Mouse (Mus musculus): ENCODE results near the gene Gsta3. TPM values are rescaled to one million over a fixed set of nuclear protein-coding genes. Genes with fewer than 3 reads are reported as not detected.
"Not testable (repeated sequence)": the region's sequence is repeated elsewhere in the genome, so short reads cannot be mapped to it uniquely, and the experiment has no call there.

Gsta3 gene
- total RNA-seq, 2 experiments from 2014 or later, result 2.9 to 7.6 TPM

DNA sequence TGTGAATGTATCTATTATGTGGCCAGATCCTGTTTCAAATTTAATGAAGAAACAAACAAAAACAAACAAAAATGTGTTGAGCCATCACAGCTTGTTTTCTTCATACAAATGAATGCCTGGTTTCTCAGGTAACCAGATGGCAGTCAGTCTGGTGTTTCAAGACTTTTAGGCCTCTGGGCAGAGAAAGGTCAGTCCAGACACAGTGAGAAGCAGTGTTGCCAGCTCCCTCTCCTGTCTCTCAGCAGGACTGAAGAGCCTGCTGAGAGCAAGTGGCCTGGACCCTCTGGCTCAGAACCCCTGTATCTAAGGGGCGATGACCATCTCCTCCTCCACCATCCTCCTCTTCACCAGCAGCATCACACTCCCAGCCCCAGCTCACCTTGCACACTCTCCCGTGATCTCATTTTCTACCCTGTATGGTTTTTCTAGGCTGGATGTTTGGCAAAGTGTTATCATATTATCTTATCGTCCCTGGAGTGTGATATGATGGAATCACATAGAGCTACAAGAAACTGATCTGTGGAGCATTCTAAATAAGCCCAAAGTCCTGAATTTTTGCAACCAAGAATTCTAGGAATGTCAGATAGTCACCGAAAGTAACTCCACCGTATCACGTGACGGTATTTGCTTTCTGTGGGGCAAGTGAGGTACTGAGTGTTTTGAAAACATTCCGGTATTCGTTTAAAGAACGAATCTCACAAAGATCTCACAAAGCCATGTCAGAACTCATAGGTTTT is 12.3 kb downstream of the Gsta3 start:
- DNase-seq, result no peak
- intact Hi-C loops (cut with DNase I), result no loop called here

DNA sequence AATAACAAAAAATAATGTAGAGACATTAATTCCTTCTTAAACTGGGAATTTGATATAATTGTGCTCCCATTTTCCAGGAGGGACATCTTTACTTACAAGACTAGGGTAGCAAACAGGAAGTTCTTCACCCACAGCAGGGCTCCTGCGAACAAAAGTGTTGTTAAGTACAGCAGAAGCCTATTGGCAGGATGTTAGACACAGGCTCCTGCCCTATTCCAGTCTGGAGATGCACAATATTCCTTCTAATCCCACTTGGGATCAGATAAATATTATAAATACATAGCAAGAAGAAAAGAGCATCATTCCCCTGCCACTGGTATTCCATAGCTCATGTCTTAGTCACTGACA is 12.9 kb downstream of the Gsta3 start:
- intact Hi-C loops (cut with DNase I), result no loop called here

DNA sequence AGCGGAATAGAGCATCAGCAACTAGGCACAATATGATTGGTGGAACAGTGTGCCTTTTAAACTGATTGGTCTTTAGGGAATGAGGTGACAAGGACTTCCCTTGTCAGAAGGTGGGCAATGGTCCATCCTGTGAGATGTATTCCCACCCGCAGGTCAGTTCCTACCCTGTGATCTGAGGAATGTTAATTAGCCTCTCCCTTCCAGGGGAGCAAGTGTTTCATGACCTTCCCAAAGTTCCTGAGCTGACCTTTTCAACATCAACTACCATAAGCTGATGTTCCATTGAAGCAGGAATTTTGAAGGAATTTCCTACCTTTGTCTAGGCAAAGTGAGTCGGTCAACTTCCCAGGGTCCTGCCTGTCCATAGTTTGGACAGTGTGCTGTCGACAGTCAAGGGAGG is 13.5 kb downstream of the Gsta3 start:
- intact Hi-C loops (cut with DNase I), result no loop called here
- DNase-seq, result no peak

More for the DNA sequence above, 12.9 kb downstream of the Gsta3 start:
- no peak for DNase-seq

DNA sequence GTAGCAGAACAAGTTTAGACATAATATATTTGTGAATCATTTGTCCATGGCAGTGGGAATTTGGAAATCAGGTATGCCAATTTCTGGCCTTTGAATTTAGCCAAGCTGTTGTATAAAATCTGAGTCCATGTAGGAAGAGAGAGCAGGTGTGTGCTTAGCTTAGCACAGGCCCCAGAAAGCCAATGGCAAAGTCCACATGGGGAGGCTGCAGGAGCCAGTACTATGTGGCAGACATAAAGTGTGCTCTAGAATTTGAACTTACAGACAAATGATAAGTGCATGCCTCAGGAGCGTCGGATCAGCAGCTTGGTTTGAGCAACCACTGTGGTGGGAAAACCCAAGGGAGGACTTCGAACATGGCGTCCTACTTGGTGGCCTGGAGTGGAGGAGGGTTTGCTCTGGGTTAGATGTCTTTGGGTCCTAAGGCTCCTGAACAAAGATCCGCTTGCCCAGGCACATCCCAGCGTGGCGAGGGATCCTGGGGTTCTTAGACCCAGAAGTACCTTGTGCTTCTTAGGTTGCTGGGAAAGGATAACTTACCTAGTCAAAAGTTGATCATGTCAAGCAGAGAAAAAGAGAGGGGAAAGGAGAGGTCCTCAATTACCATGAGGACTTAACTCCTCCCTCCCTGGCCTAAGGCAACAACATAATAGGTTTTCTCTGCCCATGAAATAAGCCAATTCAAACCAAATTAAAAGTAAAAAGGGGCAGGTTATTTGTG is 15.4 kb downstream of the Gsta3 start:
- intact Hi-C loops (cut with DNase I), result no loop called here
- no peak for DNase-seq

DNA sequence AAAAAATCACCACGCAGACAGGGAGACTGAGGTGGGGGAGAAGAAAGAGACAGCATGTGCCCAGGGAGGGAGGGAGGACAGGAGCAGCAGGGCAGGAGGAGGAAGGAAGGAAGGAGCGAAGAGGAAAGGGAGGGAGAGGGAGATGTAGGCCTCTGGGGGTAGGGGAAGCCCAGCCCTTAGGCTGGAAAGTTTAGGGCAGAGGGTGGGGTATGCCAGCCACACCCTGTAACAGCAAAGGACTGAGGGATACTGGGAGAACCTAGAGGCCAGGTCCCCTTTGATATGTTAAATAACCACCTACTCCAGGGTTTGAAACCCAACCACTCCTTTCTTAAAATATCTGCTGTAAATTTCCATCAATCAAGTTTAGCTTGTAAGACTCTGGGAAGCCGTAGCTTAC is 16.0 kb downstream of the Gsta3 start:
- DNase-seq, result no peak
- intact Hi-C loops (cut with DNase I), result no loop called here

DNA sequence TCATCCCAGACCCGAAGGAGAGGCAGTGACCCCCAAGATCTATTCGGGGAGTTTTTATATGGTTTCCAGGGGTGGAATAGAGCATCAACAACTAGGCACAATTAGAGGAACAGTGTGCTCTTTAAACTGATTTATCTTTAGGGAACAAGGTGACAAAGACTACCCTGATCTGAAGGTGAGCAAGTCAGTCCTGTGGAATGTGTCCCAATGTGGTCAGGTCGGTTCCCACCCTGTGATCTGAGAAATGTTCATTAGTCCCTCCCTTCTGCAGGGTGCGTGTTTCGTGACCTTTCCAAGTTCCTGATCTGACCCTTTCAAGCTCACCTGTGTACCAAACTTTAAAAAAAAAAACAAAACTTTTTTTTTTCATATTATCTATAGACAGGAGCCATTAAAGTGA is 16.5 kb downstream of the Gsta3 start:
- intact Hi-C loops (cut with DNase I), result no loop called here
- no peak for DNase-seq

DNA sequence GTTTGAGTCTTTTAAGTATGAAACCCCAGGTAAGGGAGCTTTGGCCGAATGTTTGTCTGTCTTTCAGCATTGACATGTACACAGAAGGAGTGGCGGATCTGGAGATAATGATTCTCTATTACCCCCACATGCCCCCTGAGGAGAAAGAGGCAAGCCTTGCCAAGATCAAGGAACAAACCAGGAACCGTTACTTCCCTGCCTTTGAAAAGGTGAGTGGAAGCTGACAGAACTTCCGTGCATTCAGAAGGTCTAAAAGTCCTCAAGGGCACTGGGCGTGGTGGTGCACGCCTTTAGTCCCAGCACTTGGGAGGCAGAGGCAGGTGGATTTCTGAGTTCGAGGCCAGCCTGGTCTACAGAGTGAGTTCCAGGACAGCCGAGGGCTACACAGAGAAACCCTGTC is 19.6 kb downstream of the Gsta3 start:
- DNase-seq; intact Hi-C loops (cut with DNase I): not testable (repeated sequence)

DNA sequence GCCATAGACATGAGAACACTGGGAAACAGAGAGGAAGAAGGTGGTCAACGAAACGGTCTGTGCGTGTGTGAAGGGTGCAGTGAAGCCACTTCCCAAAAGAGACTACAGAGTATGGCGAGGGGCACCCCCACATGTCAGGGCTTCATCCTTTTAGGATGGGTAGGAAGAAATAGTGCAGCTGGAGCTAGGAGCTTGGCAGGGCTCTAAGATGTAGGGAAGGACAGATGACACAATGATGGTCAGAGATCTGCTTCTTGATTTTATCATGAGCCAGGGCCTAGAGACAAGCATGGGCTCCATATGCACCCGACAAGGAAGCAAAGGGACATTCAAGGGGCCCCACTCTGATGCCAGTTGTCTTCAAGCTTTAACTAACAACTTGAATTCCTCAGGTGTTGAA is 22.0 kb downstream of the Gsta3 start:
- intact Hi-C loops (cut with DNase I), result no loop called here
- no peak for DNase-seq

DNA sequence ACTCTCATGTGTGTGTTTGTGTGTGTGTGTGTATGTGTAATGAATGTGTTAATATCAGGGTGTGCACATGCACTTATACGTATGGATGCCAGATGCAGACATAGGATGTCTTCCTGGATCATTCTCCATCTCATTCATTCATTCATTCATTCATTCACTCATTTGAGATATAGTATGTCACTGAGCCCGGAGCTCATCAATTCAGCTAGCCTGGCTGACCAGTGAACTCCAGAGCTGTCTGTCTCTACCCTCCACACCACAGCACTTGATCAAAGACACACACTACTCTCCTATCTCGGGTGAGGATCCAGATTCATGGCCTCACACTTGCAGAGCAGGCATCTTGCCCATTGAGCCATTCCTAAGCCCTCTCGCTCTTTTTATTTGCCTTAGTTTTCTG is 23.6 kb downstream of the Gsta3 start:
- no peak for DNase-seq
- intact Hi-C loops (cut with DNase I), result no loop called here

DNA sequence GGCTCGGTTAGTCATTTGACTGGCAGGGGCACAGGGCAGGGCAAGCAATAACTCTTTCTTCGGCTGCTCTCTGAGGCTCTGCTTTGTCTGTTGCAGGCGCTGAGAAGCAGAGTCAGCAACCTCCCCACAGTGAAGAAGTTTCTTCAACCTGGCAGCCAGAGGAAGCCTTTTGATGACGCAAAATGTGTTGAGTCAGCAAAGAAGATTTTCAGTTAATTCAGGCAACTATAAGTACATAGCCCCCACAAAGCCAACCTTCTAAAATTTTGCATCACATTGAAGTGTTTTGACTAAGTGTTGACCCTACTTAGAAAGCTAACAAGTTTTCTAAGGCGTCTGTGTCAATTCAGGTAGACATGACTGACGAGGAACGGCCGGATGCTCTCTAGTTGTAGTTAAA is 24.4 kb downstream of the Gsta3 start:
- intact Hi-C loops (cut with DNase I), result no loop called here
- no peak for DNase-seq

DNA sequence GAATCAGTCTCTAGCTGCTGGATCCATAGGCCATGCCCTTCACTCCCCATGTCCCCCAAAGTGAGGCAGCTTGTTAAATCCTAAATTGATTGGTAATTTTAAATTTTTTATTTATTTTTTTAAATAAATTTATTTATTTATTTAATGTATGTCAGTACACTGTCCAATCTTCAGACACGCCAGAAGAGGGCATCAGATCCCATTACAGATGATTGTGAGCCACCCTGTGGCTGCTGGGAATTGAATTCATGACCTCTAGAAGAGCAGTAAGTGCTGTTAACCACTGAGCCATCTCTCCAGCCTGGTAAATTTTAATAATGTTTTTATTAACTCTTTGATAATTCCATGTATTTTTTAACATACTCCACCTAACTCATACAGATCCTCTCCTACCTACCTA is 26.4 kb downstream of the Gsta3 start:
- intact Hi-C loops (cut with DNase I), result no loop called here

DNA sequence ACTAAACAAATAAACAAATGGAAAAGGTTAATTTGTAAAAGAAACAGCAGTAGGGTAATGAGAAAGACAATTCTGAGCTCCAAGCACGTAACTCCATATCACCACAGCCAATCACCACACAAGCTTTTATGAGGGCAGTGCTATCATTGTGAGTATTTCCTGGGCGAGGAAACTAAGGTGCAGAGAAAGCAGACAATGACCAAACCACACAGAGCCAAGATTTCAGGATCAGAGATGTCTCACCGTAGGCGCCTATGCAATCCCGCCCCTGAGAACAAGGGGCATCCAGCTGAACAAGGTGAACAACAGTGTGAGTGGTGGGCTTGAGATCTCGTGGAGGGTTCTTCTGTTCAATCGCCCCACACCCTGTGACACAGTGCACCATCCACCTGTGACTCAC is 27.1 kb downstream of the Gsta3 start:
- intact Hi-C loops (cut with DNase I); DNase-seq: not testable (repeated sequence)

More for the DNA sequence above, 26.4 kb downstream of the Gsta3 start:
- DNase-seq, result no peak

DNA sequence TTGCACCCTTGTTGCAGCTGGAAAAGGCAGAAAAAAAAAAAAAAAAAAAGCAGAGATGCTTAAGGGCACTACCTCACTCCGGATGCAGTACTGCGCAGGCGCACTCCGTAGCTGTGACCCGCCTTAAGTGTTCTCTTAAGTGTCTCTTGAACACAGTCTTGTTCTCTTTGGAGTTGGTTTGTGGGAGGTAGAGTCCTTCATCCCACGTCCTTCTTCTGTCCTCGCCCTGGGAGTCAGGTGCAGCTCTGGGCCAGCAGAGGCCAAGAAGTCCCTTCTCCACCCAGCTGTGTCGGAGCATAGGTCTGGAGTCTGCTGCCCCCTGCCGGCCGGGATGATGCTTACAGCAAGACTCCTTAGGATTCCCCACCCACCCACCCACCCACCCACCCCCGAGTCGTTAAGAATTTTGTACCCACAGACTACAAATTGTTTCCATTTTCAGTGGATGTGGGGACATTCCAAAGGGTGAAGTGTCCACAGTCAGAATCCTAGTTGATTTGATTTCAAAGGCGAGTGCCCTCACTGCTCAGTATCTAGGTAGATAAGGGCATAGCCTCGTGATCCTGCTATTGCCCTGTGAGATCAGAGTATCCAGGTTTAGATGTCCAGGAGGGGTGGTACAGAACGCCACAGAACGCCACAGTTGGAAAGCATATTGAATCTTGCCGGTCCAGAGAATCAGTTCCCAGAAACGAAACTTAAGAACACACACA is 31.1 kb downstream of the Gsta3 start:
- DNase-seq, result peak; percentile 85 to 88
- intact Hi-C loops (cut with DNase I), result loop anchor here (2.0 to 5.0 kb wide), 2 partner anchors 105 to 334 kb away; no protein-coding TSS in a partner anchor

DNA sequence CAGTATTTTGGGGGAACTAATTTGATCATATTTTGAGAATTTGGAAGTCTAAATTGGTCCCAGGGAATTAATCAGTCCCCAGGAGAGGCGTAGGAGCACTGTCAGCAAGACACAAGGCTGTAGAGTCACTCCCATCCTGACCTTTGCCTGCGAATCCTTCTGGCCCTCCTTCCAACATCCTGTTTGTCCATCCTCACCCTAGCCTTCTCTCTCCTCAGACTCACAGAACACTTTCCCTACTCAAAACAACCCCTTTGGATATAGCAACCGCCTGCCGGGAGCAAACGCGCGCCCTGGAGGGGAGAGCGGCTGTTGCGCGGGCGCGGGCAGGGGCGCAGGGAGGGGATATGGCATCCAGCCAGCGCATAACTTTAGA is 31.7 kb downstream of the Gsta3 start:
- DNase-seq, result peak; percentile 26 to 43
- intact Hi-C loops (cut with DNase I), result loop anchor here (5.0 kb wide), 1 partner anchor 335 kb away; no protein-coding TSS in a partner anchor

DNA sequence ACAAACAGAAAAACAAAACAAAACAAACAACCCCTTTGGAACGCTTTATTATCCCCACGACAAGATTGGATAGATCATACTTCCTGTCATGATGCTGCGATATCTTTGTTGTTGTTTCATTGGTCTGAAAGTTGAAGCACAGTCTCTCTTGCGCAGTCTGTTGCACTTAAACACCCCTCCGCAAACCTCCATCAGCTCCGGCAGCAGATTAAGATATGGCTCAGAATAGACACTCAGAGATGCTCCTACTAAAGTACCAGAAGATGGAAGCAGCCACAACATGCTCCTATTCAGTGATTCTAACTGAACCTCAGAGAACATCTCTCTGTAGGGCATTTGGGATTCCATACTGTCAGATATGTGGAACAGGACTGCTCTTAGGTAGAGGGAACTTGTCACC is 32.7 kb downstream of the Gsta3 start:
- intact Hi-C loops (cut with DNase I), result loop anchor here (5.0 kb wide), 1 partner anchor 336 kb away; no protein-coding TSS in a partner anchor
- no peak for DNase-seq

DNA sequence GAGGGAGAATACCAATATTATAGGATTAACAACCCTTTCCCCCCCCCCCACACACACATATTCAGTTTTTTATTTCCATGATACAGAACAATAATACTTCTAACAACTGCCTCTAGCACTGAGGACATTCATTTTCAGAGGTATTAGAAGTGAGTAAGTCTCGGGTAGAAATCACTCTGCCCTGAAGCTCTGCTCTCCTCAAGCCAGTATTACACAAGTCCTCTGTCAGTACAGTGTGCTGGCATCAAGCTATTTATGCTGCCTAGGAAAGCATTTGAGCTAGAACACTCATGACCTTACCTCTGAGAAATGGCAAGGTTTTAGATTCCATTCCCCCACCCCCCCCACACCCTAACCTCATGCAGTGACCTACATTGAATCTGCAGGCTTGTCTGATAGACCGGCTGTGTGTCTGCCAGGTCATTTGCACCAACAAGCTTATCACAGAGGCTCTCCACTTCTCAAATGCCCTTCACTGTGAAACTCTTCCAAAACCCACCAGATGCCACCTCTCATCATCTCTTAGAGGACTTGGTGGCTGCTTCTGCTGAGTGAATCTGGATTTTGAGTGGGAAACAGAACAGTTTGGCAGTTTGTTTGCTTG is 34.1 kb downstream of the Gsta3 start:
- intact Hi-C loops (cut with DNase I), result loop anchor here (5.0 kb wide), 2 partner anchors 67 to 337 kb away; no protein-coding TSS in a partner anchor
- DNase-seq, result peak in 1 of 2 experiments; percentile 4

DNA sequence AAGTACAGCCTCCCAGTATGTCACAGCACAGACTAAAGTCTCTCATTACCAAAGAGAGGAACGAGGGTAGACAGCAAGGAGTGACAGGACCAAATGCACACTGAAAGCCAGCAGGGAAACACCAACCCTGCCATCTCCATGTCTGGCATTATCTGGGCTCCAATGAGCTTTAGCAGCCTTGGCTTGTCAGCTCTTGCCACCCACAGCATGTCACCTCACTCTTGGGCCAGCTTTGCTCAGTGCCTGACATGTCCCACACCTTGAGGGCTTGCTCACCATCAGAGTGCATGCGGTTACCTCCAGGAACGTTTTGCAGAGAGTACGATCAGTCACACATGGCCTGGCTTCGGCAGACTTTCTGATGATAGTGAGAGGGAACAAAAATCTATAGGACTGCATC is 35.0 kb downstream of the Gsta3 start:
- intact Hi-C loops (cut with DNase I), result loop anchor here (5.0 kb wide), 1 partner anchor 68 kb away; no protein-coding TSS in a partner anchor
- not testable (repeated sequence) for DNase-seq

DNA sequence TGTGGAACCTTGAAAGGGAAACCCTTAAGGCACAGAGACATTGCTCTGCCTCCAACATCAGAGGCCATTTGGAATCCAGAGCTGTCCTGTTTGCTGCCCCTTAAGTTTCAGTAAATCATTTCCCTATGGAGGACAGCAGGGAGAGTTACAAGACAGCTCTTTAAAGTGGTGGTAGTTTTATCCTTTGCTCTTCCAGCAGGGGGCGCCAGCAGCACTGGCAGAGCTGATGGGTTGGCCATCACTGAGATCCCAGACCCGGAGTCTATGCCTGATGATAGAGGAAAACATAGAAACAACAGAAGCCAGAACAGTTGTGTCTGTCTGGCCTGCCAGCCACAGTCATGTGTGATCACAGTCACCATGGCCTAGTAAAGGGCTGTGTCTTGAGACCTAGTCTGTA is 35.8 kb downstream of the Gsta3 start:
- intact Hi-C loops (cut with DNase I), result loop anchor here (5.0 kb wide), 1 partner anchor 69 kb away; no protein-coding TSS in a partner anchor
- DNase-seq, result not testable (repeated sequence)

DNA sequence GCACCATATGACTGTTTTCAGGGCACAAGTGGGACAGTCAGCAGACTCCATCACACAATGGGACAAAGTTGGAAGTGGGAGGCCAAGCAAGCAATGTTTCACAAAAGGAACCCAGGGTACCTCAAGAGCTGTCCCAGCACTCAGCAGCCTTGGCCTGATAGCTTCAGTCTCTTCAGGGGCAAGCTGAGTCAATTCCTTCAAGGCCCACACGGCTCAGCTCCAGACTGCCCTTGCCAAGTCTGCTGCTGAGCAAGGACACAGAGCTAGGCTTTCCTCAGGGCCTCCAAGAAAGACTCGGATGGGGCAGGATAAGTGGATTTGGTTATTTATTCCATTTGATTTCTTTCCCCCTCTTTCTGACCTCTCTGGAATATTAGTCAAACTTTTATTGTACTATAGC is 39.9 kb downstream of the Gsta3 start:
- intact Hi-C loops (cut with DNase I), result no loop called here
- DNase-seq, result no peak

DNA sequence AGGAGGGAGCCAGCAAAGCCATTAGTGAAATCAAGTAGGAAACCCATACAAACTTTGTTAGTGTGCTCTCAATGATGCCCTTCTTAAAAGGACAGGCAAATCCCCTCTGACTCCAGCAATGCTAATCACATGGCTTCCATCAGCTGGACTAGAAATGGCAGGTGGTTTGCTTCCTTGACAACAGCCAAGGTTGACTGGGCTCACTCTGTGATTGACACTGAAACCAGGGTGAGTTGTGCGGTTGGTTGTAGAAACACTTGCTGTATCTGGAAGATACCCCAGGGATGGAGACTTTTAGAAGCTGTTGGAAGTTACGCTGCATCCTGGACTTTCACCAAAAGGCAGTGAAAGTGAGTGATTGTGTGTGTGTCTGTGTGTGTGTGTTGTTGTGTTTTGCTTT is 44.3 kb downstream of the Gsta3 start:
- DNase-seq; intact Hi-C loops (cut with DNase I): not testable (repeated sequence)

DNA sequence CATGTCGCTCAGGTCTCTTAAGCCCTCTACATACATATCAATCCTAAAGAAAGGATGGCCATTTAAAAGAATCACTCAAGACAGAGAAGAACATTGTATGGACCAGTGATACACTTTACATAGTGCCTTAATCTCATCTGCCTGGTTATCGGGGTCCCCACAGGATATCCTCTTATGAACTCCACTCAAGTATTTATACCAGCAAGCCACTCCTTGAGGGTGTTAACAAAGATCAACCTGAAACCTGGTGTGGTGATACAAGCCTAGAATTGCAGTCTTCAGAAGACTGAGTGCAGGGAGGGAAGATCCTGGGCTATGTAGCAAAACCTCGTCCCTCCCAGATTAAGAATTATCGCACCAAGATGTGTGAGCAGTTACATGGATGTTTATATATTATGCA is 51.0 kb downstream of the Gsta3 start:
- DNase-seq, result no peak
- intact Hi-C loops (cut with DNase I), result no loop called here

All from heart, postnatal 14 days (tissue).